Mouse (Mus musculus) liver, adult 2 months (tissue): Measurements from ENCODE around the gene Stfa3.

Experiments
- CTCF ChIP-seq: fragments of 200-500 bp; IDR thresholded peaks from 2 replicates; pipeline ENCODE4 v1.5.1; 2011; ENCODE audit warnings: low read depth, low read length, control low read depth
- POLR2A ChIP-seq: fragments of 200-500 bp; IDR thresholded peaks from 2 replicates; pipeline ENCODE4 v1.6.1; 2011; ENCODE audit warnings: low read length, control low read depth; ENCODE audit not compliant: insufficient read depth; ENCODE audit errors: extremely low read depth

- TF ChIP-seq POLR2A (no peak), CTCF (no peak)
These were observed 14.2 kb upstream of the Stfa3 start for GRCm38 (mm10) chr16:36469367-36469766.
